Mouse (Mus musculus) embryo, embryonic 10.5 days (tissue): ENCODE results near the gene Rbck1.
"Not testable (repeated sequence)": the region's sequence is repeated elsewhere in the genome, so short reads cannot be mapped to it uniquely, and the experiment has no call there.

Source experiments
- DNase-seq: peaks from one replicate; pipeline ENCODE4 v3.0.0-alpha.2; 2015; ENCODE audit warnings: low spot score

Gene Rbck1

DNA sequence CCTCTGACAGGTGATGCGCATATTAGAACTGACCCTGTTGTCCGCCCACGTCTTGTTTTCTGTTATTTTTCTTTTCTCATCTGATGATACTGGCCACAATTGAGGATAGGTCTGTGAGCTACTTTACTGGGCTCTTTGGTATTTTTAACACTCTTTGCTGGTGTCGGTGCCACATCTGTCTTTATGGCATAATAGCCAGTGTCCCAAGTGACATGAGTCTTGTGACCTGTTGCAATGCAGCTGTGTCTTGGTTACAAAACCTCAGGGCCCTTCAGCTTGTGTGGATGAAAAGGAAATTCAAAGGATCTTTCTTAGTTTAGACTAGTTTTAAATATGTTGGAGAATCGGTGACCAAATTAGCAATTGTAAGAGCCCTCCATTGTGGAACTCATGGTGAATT is 37.9 kb downstream of the Rbck1 start:
- DNase-seq = no peak

DNA sequence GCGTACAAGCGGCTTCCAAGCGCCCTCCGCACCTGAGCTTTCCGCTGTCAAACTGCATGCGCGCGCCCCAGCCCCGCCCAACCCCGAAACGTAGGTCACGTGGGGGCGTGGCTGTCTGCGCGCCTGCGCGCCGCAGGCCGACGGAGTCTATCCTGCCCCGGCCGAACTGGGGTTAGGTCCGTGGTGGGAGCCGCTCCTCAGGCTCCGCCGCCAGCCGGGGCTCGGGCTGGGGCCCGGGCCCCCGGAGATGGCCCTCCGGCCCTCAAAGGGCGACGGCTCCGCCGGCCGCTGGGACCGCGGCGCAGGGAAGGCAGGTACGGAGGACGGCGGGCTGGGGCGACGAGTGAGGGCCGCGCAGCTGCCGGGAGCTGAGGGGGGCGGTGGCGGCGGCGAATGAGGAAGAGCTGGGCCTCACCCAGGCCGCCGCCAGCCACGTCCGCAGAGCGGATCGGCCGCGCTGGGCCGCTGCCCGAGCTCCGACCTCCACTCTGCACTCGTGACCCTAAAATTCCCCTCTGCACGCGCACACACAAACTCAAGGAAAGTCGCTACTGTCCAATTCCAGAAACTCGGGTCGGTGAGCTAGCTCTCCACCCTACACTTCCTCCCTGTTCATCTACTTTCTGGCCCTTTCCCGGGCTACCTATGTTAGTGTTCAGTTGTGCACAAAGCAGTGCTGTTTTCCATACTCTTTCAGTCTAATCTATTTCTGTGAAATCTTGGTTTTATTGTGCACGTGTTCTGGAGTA is 38.6 kb downstream of the Rbck1 start, which contains the start of gene Tbc1d20:
Gene Tbc1d20 (plus strand): TSS at position 102 of the 749 bp plus-strand sequence.
- peak; percentile 94 for DNase-seq

DNA sequence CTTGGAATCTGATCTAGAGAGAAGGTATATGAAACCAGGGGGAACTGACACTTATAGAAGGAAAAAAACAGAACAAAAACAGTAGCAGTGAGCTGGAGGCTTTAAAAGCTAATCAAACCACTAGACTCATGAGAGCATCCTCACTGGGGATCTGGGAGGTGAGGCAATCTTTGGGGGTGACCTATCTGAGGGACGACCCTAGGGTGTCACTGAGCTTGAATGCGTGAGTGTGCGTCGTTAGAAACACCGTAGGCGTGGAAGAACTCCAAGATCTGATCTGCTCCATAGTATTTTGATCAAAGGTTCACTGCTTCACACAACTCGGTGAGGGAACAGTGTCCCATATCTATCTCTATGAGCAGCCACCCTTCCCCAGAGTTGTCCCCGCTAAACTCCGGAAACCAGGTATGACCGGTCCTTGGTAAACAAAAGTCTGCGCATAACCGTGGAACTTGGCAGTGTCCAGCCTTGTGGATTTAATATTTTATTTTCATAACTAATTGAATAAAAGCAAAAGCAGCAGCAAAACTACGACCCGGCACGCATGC is 39.2 kb downstream of the Rbck1 start:
- DNase-seq = no peak

DNA sequence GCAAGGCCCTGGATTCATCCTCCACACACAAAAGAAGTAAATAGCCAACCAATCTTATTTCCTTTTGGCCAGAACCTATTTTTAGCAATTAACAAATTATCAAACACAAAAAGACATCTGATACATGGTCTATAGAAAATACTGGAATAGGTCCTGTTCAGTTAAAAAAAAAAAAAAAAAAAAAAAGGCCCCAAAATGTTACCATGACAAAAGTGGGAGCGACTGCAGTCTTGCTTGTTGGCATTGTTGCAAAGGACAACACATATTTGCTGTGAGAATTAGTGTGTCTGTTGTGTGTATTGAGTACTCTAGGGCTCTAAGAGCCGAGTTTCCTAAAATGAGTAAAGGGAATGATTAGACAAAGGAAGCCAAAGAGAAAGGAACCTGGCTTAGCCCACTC is 40.0 kb downstream of the Rbck1 start:
- no peak for DNase-seq

DNA sequence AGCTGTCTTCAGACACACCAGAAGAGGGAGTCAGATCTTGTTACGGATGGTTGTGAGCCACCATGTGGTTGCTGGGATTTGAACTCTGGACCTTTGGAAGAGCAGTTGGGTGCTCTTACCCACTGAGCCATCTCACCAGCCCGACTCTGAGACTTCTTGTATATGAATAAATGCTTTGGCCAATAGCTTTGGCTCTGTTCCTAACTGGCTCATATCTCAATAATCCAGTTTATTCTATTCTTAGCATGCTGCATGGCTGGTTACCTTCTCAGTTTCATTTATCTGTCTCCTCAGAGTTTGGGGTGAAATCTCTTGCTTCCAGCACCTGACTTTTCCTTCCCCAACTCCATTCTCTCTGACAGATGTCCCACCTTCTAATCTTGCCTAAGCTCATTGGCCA is 42.8 kb downstream of the Rbck1 start:
- DNase-seq = not testable (repeated sequence)

DNA sequence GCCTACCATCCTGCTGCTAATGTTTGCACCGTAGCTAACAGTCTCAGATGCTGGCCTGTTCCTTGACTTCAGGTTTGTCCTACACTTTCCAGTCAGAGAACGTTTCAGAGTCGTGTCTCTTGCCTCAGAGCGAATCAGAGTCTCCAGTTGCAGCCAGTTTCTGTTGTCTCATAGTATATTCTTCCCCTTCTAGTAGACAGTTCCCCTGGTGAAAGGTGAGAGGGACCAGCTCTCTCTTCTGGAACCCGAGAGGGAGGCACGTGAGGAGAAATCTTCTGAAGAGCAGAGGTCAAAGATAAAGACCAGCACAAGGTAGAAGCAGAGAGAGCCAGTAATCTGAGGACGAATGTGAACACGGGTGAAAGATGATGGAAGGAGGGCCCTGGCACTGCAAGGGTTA is 44.4 kb downstream of the Rbck1 start:
- no peak for DNase-seq

DNA sequence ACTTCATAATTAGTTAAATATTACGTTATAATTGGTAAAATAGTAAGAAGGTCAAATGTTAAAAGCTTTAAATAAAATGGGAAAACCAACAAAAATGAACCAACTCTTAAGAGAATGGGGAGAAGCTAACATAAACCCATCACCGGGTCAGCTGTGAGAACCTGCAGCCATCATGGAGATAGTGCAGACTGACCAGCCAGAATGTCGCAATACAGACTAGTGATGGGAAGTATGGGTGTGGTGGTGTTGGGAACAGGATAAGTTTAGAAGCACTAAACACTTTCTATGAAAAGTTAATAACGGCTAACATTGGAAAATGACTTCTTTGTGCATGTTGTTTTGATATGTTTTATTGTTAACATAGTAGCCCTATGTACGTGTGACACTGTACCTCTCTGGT is 44.9 kb downstream of the Rbck1 start:
- DNase-seq = no peak

DNA sequence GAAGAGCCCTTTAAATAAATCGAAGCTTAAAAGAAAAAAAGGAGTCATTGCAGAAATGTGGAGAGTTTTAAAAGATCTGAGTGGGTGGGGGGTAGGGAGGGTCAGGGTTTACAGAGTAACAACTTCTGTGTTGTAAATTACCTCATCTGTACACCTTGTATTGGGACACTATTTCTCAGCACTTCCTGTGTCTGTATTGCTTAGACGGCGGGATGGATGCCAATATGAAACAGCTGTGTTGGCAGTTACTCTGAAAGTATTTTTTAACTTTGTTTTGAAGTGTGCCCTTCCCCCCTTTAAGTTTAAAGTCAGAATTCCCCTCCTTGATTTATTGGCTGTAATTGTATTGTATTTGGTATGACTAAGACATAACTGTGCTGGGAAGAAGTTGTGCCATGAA is 51.0 kb downstream of the Rbck1 start:
- DNase-seq = no peak

DNA sequence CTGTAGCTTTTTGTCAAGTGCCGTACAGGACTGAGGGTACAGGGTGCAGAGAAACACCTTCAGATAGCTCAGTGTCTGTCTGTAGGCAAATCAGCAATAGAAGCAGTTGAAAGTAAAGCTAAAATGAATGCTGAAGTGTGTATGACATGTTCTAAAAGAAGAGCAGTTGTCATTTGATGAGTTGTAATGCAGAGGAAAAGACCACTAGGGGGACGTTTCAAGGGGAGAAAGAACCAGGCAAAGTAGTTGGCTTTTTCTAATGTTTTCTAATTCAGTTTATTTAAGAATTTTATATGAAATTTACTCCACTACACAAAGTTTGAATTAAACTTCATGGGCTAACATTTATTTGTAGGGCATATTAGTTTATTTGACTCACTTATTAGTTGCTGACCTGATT is 58.8 kb downstream of the Rbck1 start:
- DNase-seq = peak; percentile 10
